Mouse (Mus musculus): Measurements from ENCODE around the gene Vav3. TPM values are rescaled to one million over a fixed set of nuclear protein-coding genes. Genes with fewer than 3 reads are reported as not detected.

Vav3 gene
- polyA plus RNA-seq, 2 experiments: 10.8 to 33.0 TPM

DNA sequence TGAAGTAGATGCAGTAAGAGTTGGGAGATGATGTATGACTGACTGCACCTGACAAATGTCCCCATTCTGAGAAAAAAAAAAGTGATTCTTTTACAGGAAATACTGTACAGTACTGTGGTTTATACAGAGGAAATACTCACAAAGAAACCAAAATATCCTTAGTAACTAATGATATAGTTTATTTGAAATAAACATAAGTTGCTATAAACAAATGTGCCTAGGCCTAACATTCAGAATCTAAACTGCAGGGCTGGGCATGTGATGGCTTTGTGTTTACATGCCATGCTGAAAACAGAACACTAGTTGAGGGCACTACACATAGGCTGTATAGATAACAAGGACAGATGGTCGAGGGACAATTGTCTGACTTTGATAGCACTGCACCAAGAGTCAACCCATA, 114.2 kb downstream of the Vav3 start:
- Histone ChIP-seq H3K27ac (replicated peaks; ENCODE audit: low read depth, low read length) (no peak overlapping the region), H3K27me3 (ENCODE audit: control insufficient read depth, insufficient read depth, low read length) (no peaks in the 10 kb centered on the region), H3K4me2 (replicated peaks; ENCODE audit: low read depth, low read length, severe bottlenecking) (no peak overlapping the region), H3K9ac (ENCODE audit: low read depth, low read length, severe bottlenecking) (no peak overlapping the region), H3K4me1 (ENCODE audit: control insufficient read depth, insufficient read depth, low read length) (no peaks in the 10 kb centered on the region; the same call in 1 of the 2 replicates), H3K36me3 (ENCODE audit: control insufficient read depth, insufficient read depth, low read length) (no peaks in the 10 kb centered on the region), H3K9me3 (ENCODE audit: control insufficient read depth, low read length) (no peaks in the 10 kb centered on the region), H3K4me3 (replicated peaks; ENCODE audit: low read length) (no peak overlapping the region)
- no peak for ATAC-seq (ENCODE audit: low FRiP score, low read depth)
- no peak for TF ChIP-seq POLR2A (IDR thresholded peaks at IDR 0.05; ENCODE audit: borderline replicate concordance, extremely low read depth, insufficient read depth, insufficient read length)
- WGBS: 29% methylated on average over 1 of the region's 1 CpGs
- no peak for DNase-seq (ENCODE audit: low spot score)

DNA sequence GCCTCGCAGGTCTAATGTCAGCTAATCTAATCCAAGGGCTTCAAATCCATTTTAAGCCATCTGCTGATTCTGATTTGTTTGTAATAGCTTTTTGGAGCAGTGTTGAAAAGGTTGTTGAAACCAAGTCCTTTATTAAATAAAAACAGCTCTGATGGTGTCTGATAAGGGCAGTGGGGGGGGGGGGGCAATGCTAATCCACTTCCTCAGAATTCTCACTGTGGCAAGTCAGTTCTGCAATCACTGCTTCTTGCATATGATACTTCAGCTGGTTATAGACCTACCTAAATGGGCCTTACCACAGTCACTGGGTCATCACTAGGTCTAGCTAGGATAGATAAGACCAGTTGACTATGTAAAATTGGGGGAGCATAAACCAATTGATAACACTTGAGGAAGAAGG, 115.9 kb downstream of the Vav3 start:
- Histone ChIP-seq H3K4me3 (replicated peaks; ENCODE audit: low read length) (no peak overlapping the region), H3K27ac (replicated peaks; ENCODE audit: low read depth, low read length) (no peak overlapping the region), H3K9ac (ENCODE audit: low read depth, low read length, severe bottlenecking) (no peak overlapping the region), H3K9me3 (ENCODE audit: control insufficient read depth, low read length) (no peaks in the 10 kb centered on the region), H3K4me1 (ENCODE audit: control insufficient read depth, insufficient read depth, low read length) (no peaks in the 10 kb centered on the region; the same call in 1 of the 2 replicates), H3K27me3 (ENCODE audit: control insufficient read depth, insufficient read depth, low read length) (no peaks in the 10 kb centered on the region), H3K36me3 (ENCODE audit: control insufficient read depth, insufficient read depth, low read length) (no peaks in the 10 kb centered on the region), H3K4me2 (replicated peaks; ENCODE audit: low read depth, low read length, severe bottlenecking) (no peak overlapping the region)
- 83% methylated on average over 1 of the region's 1 CpGs for WGBS
- no peak for ATAC-seq (ENCODE audit: low FRiP score, low read depth)
- no peak for DNase-seq (ENCODE audit: low spot score)
- no peak for TF ChIP-seq POLR2A (IDR thresholded peaks at IDR 0.05; ENCODE audit: borderline replicate concordance, extremely low read depth, insufficient read depth, insufficient read length)

DNA sequence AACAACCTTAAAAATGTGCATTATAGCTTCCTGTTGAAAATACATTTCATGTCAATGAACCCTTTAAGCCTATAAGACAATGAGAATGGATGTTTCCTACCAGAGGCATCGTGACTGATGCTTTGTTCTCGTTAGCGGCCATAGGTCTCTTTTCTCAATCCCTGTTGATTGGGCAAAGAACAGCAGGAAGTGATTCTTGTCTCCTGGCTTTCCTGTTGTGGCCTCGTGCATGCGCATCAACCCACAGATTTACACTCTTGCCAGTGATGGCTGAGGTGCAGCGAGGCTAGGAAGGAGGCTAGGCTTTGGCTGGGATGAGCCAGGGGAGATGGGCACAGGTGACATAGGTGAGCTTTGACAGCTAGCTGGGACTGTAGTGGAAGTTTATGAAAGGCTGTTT, 123.2 kb downstream of the Vav3 start:
- no peaks in the 10 kb centered on the region for H3K9me3 ChIP-seq (ENCODE audit: control insufficient read depth, low read length)
- no peak overlapping the region for H3K27ac ChIP-seq (replicated peaks; ENCODE audit: low read depth, low read length)
- no peaks in the 10 kb centered on the region for H3K36me3 ChIP-seq (ENCODE audit: control insufficient read depth, insufficient read depth, low read length)
- 0 out of 2 replicates have a peak, but pooled peaks cover 3% of the 10 kb centered on the region for H3K4me1 ChIP-seq (ENCODE audit: control insufficient read depth, insufficient read depth, low read length)
- H3K4me3 ChIP-seq (replicated peaks; ENCODE audit: low read length): no peak overlapping the region
- H3K9ac ChIP-seq (ENCODE audit: low read depth, low read length, severe bottlenecking): no peak overlapping the region
- WGBS: 79% methylated on average over 6 of the region's 6 CpGs
- ATAC-seq (ENCODE audit: low FRiP score, low read depth) (no peak), DNase-seq (ENCODE audit: low spot score) (no peak)
- no peak overlapping the region for H3K4me2 ChIP-seq (replicated peaks; ENCODE audit: low read depth, low read length, severe bottlenecking)
- H3K27me3 ChIP-seq (ENCODE audit: control insufficient read depth, insufficient read depth, low read length): no peaks in the 10 kb centered on the region
- TF ChIP-seq POLR2A (IDR thresholded peaks at IDR 0.05; ENCODE audit: borderline replicate concordance, extremely low read depth, insufficient read depth, insufficient read length): no peak

DNA sequence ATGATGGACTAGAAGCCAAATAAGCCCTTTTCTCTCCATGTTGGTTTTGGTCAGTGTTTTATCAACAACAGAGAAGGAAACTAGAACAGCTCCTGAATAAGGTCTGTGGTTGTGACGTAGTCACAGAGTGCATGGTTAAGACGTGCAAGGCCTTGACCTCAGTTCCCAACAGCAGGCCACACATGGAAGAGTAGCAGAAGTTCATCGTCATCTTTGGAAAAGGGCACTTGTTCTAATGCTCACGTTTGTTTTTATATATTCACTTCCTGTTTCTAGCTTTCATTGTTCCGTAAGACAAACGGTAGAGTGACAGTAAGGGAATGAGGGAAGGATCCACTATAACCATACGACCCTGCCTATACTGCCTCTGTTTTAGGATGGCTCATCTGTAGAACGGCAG, 124.1 kb downstream of the Vav3 start:
- Histone ChIP-seq H3K4me2 (replicated peaks; ENCODE audit: low read depth, low read length, severe bottlenecking) (no peak overlapping the region), H3K4me3 (replicated peaks; ENCODE audit: low read length) (no peak overlapping the region), H3K27ac (replicated peaks; ENCODE audit: low read depth, low read length) (no peak overlapping the region), H3K27me3 (ENCODE audit: control insufficient read depth, insufficient read depth, low read length) (no peaks in the 10 kb centered on the region), H3K36me3 (ENCODE audit: control insufficient read depth, insufficient read depth, low read length) (no peaks in the 10 kb centered on the region), H3K9ac (ENCODE audit: low read depth, low read length, severe bottlenecking) (no peak overlapping the region), H3K9me3 (ENCODE audit: control insufficient read depth, low read length) (no peaks in the 10 kb centered on the region), H3K4me1 (ENCODE audit: control insufficient read depth, insufficient read depth, low read length) (0 out of 2 replicates have a peak, but pooled peaks cover 3% of the 10 kb centered on the region)
- ATAC-seq (ENCODE audit: low FRiP score, low read depth): no peak
- 80% methylated on average over 8 of the region's 8 CpGs for WGBS
- TF ChIP-seq POLR2A (IDR thresholded peaks at IDR 0.05; ENCODE audit: borderline replicate concordance, extremely low read depth, insufficient read depth, insufficient read length): no peak
- no peak for DNase-seq (ENCODE audit: low spot score)

DNA sequence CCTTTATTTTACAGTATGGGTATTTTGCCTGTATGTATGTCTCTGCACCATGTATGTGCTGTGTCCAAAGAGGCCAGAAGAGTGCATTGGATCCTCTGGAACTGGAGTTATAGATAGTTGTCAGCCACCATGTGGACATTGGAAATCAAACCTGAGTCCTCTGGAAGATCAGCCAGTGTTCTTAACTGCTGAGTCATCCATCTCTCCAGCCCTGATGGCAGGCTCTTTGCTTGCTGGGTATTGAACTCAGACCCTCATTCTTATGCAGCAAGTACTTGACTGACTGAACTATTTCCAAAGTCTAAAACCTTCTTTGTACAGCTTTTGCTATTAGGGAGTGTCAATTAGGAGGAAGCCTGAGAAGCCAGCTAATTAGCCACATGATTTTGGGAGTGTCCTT, 126.1 kb downstream of the Vav3 start:
- Histone ChIP-seq H3K9me3 (ENCODE audit: control insufficient read depth, low read length) (no peaks in the 10 kb centered on the region), H3K9ac (ENCODE audit: low read depth, low read length, severe bottlenecking) (no peak overlapping the region), H3K4me1 (ENCODE audit: control insufficient read depth, insufficient read depth, low read length) (0 out of 2 replicates have a peak, but pooled peaks cover 3% of the 10 kb centered on the region), H3K27me3 (ENCODE audit: control insufficient read depth, insufficient read depth, low read length) (no peaks in the 10 kb centered on the region), H3K4me3 (replicated peaks; ENCODE audit: low read length) (no peak overlapping the region), H3K4me2 (replicated peaks; ENCODE audit: low read depth, low read length, severe bottlenecking) (no peak overlapping the region), H3K36me3 (ENCODE audit: control insufficient read depth, insufficient read depth, low read length) (no peaks in the 10 kb centered on the region), H3K27ac (replicated peaks; ENCODE audit: low read depth, low read length) (no peak overlapping the region)
- ATAC-seq (ENCODE audit: low FRiP score, low read depth) (no peak), DNase-seq (ENCODE audit: low spot score) (no peak)
- TF ChIP-seq POLR2A (IDR thresholded peaks at IDR 0.05; ENCODE audit: borderline replicate concordance, extremely low read depth, insufficient read depth, insufficient read length): no peak

DNA sequence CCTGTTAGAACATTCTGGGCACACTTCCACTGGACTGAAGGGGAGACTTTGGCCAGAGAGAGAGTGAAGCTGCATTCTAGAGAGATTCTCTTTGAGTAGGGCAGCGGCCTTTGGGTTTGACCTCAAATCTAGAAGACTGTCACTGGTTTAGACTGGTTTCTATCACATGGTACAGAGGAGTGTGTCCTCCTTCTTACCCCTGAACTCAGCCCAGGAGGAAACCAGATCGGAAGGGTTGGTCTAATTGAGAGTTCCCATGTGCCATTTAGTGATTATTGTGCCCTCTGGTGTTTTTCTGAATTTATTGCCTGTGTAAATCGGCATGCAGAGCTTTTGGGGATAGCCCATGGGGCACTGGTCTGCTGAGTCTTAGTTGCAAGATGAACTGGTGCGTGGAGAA, 126.8 kb downstream of the Vav3 start:
- Histone ChIP-seq H3K27me3 (ENCODE audit: control insufficient read depth, insufficient read depth, low read length) (no peaks in the 10 kb centered on the region), H3K4me2 (replicated peaks; ENCODE audit: low read depth, low read length, severe bottlenecking) (no peak overlapping the region), H3K4me1 (ENCODE audit: control insufficient read depth, insufficient read depth, low read length) (0 out of 2 replicates have a peak, but pooled peaks cover 3% of the 10 kb centered on the region), H3K27ac (replicated peaks; ENCODE audit: low read depth, low read length) (no peak overlapping the region), H3K4me3 (replicated peaks; ENCODE audit: low read length) (no peak overlapping the region), H3K9me3 (ENCODE audit: control insufficient read depth, low read length) (no peaks in the 10 kb centered on the region), H3K9ac (ENCODE audit: low read depth, low read length, severe bottlenecking) (no peak overlapping the region), H3K36me3 (ENCODE audit: control insufficient read depth, insufficient read depth, low read length) (no peaks in the 10 kb centered on the region)
- peak; percentile 20 for DNase-seq (ENCODE audit: low spot score)
- no peak for ATAC-seq (ENCODE audit: low FRiP score, low read depth)
- WGBS: 41% methylated on average over 4 of the region's 4 CpGs
- TF ChIP-seq POLR2A (IDR thresholded peaks at IDR 0.05; ENCODE audit: borderline replicate concordance, extremely low read depth, insufficient read depth, insufficient read length): no peak

Data from limb, embryonic 14.5 days (tissue).